Mouse (Mus musculus): ENCODE results near the gene Hoxd1. TPM values are rescaled to one million over a fixed set of nuclear protein-coding genes. Genes with fewer than 3 reads are reported as not detected.

Hoxd1 gene
- polyA plus RNA-seq (2012; ENCODE audit: insufficient read depth, low replicate concordance) = not detected in 2 replicates

- H3K4me1 ChIP-seq = peaks cover 14% of the 10 kb centered on the region
- no peaks in the 10 kb centered on the region for H3K36me3 ChIP-seq (replicated peaks; ENCODE audit: low read length)
- peaks cover 78% of the 10 kb centered on the region for H3K27me3 ChIP-seq (replicated peaks)
- peak within 1 kb of the TSS; percentile 88 for H3K4me3 ChIP-seq (replicated peaks)
- TF ChIP-seq GATA1 (IDR thresholded peaks at IDR 0.05; ENCODE audit: borderline replicate concordance, low read length) (no peak), FLI1 (IDR thresholded peaks at IDR 0.05; ENCODE audit: low read length) (no peak)
- H3K9me3 ChIP-seq = 0 out of 2 replicates have a peak, but pooled peaks cover 5% of the 10 kb centered on the region
Measured at GRCm38 (mm10) chr2:74762522-74763244, at the start of gene Hoxd1. Gene Hoxd1, plus strand, starts transcription at chr2:74762980.

GRCm38 (mm10) chr2:74713239-74714150, 49.3 kb upstream of the Hoxd1 start:
- Histone ChIP-seq H3K36me3 (replicated peaks; ENCODE audit: low read length) (no peaks in the 10 kb centered on the region), H3K27me3 (replicated peaks) (peaks cover 95% of the 10 kb centered on the region), H3K4me3 (replicated peaks) (no peak overlapping the region), H3K9me3 (no peaks in the 10 kb centered on the region), H3K4me1 (peaks cover 28% of the 10 kb centered on the region)
- no peak for TF ChIP-seq FLI1 (IDR thresholded peaks at IDR 0.05; ENCODE audit: low read length)
- TF ChIP-seq GATA1 (IDR thresholded peaks at IDR 0.05; ENCODE audit: borderline replicate concordance, low read length) = no peak

GRCm38 (mm10) chr2:74714156-74714789, 48.5 kb upstream of the Hoxd1 start:
- TF ChIP-seq GATA1 (IDR thresholded peaks at IDR 0.05; ENCODE audit: borderline replicate concordance, low read length) (no peak), FLI1 (IDR thresholded peaks at IDR 0.05; ENCODE audit: low read length) (no peak)
- Histone ChIP-seq H3K27me3 (replicated peaks) (peaks cover 91% of the 10 kb centered on the region), H3K4me1 (peaks cover 28% of the 10 kb centered on the region), H3K4me3 (replicated peaks) (no peak overlapping the region), H3K9me3 (no peaks in the 10 kb centered on the region), H3K36me3 (replicated peaks; ENCODE audit: low read length) (no peaks in the 10 kb centered on the region)

- Histone ChIP-seq H3K4me3 (replicated peaks) (peak overlapping the region; percentile 71), H3K36me3 (replicated peaks; ENCODE audit: low read length) (no peaks in the 10 kb centered on the region), H3K4me1 (peaks cover 28% of the 10 kb centered on the region), H3K27me3 (replicated peaks) (peaks cover 90% of the 10 kb centered on the region), H3K9me3 (no peaks in the 10 kb centered on the region)
- TF ChIP-seq FLI1 (IDR thresholded peaks at IDR 0.05; ENCODE audit: low read length) = no peak
- TF ChIP-seq GATA1 (IDR thresholded peaks at IDR 0.05; ENCODE audit: borderline replicate concordance, low read length) = no peak
Measured at GRCm38 (mm10) chr2:74714881-74715280, 47.9 kb upstream of the Hoxd1 start.

- Histone ChIP-seq H3K9me3 (no peaks in the 10 kb centered on the region), H3K36me3 (replicated peaks; ENCODE audit: low read length) (no peaks in the 10 kb centered on the region), H3K4me3 (replicated peaks) (peak overlapping the region; percentile 89), H3K4me1 (peaks cover 28% of the 10 kb centered on the region), H3K27me3 (replicated peaks) (peaks cover 85% of the 10 kb centered on the region)
- no peak for TF ChIP-seq GATA1 (IDR thresholded peaks at IDR 0.05; ENCODE audit: borderline replicate concordance, low read length)
- TF ChIP-seq FLI1 (IDR thresholded peaks at IDR 0.05; ENCODE audit: low read length) = no peak
Measured at GRCm38 (mm10) chr2:74715504-74716241, 47.1 kb upstream of the Hoxd1 start.

GRCm38 (mm10) chr2:74720384-74720783, 42.4 kb upstream of the Hoxd1 start:
- Histone ChIP-seq H3K4me1 (peaks cover 10% of the 10 kb centered on the region), H3K27me3 (replicated peaks) (peaks cover 85% of the 10 kb centered on the region)

GRCm38 (mm10) chr2:74720955-74721491, 41.8 kb upstream of the Hoxd1 start:
- no peaks in the 10 kb centered on the region for H3K9me3 ChIP-seq
- H3K4me1 ChIP-seq = peaks cover 4% of the 10 kb centered on the region
- TF ChIP-seq FLI1 (IDR thresholded peaks at IDR 0.05; ENCODE audit: low read length) (no peak), GATA1 (IDR thresholded peaks at IDR 0.05; ENCODE audit: borderline replicate concordance, low read length) (no peak)
- H3K27me3 ChIP-seq (replicated peaks) = peaks cover 85% of the 10 kb centered on the region
- H3K36me3 ChIP-seq (replicated peaks; ENCODE audit: low read length) = no peaks in the 10 kb centered on the region
- H3K4me3 ChIP-seq (replicated peaks) = no peak overlapping the region

More at GRCm38 (mm10) chr2:74720384-74720783, 42.4 kb upstream of the Hoxd1 start:
- no peak overlapping the region for H3K4me3 ChIP-seq (replicated peaks)
- no peaks in the 10 kb centered on the region for H3K36me3 ChIP-seq (replicated peaks; ENCODE audit: low read length)
- TF ChIP-seq GATA1 (IDR thresholded peaks at IDR 0.05; ENCODE audit: borderline replicate concordance, low read length) = no peak
- TF ChIP-seq FLI1 (IDR thresholded peaks at IDR 0.05; ENCODE audit: low read length) = no peak
- no peaks in the 10 kb centered on the region for H3K9me3 ChIP-seq

GRCm38 (mm10) chr2:74721882-74722281, 40.9 kb upstream of the Hoxd1 start:
- TF ChIP-seq GATA1 (IDR thresholded peaks at IDR 0.05; ENCODE audit: borderline replicate concordance, low read length) (no peak), FLI1 (IDR thresholded peaks at IDR 0.05; ENCODE audit: low read length) (no peak)
- Histone ChIP-seq H3K4me1 (no peaks in the 10 kb centered on the region; the same call in 1 of the 2 replicates), H3K9me3 (no peaks in the 10 kb centered on the region), H3K4me3 (replicated peaks) (no peak overlapping the region), H3K36me3 (replicated peaks; ENCODE audit: low read length) (no peaks in the 10 kb centered on the region), H3K27me3 (replicated peaks) (peaks cover 86% of the 10 kb centered on the region)
